Mouse (Mus musculus): ENCODE measurements around the gene Peli1.
A peak's percentile ranks its signal among the peaks of the same experiment; 100 is the strongest.

Peli1 gene

DNA sequence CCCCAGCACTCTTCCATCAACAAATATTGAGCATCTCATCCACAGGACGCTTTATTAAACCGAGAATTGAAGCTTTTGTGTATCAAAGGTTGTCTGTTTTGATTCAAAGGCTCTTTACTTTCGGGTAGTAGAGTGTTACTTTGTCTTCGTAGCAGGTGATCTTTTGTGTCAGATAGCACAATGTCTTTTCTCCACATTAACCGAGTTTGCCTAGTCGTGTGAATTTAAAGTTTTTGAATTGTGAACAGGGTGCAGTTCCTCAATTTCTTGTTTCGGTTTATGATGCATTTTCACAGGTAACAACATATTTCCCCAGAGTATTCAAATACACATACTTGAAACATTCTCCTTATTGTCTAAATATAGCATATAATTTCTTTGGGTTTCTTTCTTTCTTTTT, 1.5 kb downstream of the Peli1 start:
- DNase-seq (ENCODE audit: low read depth, low spot score), result peak; percentile 13

DNA sequence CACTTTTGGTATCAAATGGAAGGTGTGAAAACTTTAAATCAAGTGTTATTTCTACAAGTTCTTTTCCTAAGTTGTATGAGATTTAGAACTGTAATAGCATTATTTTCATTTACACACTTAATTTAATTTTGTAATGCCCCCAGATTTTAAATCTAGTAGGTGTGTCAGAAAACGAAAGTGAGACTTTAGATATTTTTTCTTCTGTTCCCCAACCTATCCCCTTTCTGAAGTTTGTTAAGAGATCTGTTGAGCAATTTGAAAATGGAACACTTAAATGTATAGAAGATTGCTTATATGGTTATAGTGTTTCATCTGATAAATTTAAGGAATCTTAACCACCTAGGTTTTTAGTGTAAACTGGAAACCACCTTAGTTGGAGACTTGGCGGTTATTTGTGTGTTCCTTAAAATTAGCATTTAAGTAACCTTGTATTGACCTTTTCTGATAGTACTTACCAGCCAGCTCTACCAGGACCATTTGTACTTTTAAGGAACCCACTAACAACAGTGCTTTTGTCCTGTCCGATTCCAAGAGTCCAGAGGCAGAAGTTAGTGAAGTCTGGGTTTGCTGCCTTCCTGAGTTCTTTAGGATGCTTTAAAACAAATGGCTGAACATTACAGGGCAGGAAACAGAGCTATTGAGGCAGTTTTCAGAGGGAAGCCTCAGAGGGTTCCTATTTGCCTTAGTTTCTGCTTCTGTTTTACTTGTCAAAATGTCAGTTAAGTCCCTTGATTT, 2.2 kb downstream of the Peli1 start:
- no peak for DNase-seq (ENCODE audit: low read depth, low spot score)

DNA sequence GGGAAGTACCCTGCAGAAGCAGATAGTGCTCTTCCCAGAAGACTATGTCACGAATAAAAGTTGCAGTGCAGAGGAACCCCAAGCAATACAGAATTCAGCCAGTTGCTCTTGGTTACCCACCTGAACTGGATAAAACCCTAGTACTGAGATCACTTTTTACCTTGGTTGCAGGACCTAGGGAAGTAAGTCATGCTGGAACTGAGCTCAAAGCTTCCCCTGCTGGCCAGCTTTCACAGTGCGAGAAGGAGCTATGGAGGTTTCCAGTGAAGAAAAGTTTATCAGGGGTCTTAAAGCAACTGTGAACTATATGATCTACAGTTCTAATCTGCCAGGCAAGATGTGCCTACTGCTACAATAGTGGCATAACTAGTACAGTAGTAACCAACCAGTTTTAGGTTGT, 5.5 kb downstream of the Peli1 start:
- no peak for DNase-seq (ENCODE audit: low read depth, low spot score)

DNA sequence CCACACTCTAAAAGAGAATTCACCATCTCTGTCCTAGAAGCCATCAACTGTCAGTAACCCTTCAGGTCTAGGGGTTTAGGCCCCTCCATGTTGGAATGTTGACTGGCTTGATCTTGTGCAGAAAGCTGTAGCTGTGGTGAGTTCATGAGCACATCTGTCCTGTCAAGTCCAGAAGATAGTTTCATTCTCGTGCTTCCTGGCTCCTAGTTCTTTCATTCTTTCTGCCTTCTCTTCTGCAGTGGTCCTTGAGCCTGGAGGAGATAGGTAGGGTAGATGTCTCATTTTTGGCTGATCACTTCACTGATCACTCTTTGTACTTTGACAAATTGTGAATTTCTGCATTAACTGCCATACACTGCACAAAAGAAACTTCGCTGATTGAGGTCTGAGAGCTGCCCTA, 7.4 kb downstream of the Peli1 start:
- DNase-seq (ENCODE audit: low read depth, low spot score), result no peak

DNA sequence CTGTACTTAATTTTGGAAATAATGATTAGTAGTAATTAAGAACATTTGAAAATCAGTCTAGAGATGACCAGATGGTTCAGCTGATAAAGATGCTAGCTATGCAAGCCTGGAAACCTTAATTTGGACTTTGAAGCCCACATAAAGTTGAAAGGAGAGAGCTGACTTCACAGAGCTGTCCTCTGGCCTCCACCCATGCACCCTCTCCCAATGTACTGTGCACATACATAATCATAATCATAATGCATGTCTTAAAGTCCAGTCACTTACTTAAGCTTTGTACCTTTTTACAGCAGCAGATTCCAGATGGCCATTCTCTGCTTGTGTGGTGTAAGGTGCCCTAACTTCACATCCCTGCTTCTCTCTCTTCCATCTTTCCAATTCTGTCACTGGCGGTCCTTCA, 9.6 kb downstream of the Peli1 start:
- no peak for DNase-seq (ENCODE audit: low read depth, low spot score)

GRCm38 (mm10) chr11:21101286-21101685, 10.2 kb downstream of the Peli1 start:
- DNase-seq (ENCODE audit: low read depth, low spot score), result no peak

DNA sequence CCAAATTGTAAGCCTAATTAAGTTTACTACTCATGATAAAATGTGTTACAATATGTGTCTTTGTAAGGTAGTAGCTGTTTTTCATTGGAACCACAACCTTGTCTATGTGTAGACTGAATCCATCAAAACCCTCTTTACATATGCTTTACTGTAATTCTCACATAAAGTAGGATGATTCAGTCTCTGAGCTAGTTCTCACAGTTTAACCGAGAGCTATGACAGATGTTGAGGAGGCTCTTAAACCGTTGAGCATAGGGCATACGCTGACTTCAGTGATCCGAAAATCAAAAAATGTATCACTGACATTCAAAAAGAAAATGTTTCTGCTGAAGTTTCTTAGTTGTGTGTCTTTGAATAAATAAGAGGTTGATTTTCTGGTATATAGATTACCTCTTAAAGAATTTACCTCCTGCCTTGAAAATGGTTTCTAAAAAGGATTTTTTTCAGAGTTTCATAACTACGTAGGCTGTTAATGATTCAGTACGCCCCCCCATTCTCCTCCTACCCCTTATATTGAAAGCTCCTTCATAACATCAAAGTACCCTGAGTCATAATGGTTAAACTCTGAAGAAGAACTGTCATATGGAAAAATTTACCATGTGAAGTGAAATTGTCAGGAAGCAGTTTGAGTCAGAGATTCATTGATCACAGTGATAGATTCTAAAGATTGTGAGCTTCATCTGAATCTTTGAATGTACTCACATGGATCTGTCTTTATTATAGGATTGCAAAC, 11.3 kb downstream of the Peli1 start:
- DNase-seq (ENCODE audit: low read depth, low spot score), result no peak

- no peak for DNase-seq (ENCODE audit: low read depth, low spot score)
These were observed 12.1 kb downstream of the Peli1 start for GRCm38 (mm10) chr11:21103186-21103585.

GRCm38 (mm10) chr11:21105393-21105792, 14.3 kb downstream of the Peli1 start:
- no peak for DNase-seq (ENCODE audit: low read depth, low spot score)

- no peak for DNase-seq (ENCODE audit: low read depth, low spot score)
These were observed 16.0 kb downstream of the Peli1 start for GRCm38 (mm10) chr11:21107120-21107519.

DNA sequence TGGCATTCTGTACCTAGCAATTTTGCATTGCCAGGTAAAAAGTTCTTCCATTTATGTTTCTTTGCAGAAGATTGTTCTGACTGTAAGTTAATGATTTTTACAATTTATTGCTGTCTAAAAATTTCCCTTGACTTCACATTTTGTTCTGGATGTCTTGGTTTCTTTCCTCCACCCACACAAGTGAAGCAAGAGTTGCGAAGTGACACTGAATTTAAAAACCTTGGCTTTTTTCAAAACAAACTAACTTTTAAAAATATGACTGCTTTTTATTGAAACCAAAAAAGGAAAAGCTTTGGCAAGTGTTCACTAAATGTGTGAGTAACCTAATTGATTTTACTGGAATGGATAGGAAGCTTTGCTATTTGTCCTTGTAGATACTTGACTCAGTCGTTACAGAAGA, 18.2 kb downstream of the Peli1 start:
- no peak for DNase-seq (ENCODE audit: low read depth, low spot score)

DNA sequence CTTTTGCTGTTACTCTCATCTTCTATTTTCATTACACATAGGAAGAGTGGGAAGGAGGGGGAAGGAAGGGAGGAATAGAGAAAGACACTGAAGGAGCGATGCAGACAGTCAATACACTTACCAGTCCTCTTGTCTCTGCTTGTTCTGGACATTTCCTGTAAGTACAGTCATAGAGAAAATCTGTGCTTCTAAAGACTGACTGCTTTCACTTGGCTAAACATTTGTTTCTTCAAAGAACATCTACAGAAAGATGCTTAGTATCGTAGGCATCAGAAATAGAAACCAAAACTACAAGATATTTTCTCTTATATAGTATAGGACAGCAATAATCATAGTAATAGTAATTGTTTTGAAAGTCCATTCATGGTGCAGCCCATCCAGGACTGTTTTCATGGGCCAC, 23.4 kb downstream of the Peli1 start:
- DNase-seq (ENCODE audit: low read depth, low spot score), result no peak

DNA sequence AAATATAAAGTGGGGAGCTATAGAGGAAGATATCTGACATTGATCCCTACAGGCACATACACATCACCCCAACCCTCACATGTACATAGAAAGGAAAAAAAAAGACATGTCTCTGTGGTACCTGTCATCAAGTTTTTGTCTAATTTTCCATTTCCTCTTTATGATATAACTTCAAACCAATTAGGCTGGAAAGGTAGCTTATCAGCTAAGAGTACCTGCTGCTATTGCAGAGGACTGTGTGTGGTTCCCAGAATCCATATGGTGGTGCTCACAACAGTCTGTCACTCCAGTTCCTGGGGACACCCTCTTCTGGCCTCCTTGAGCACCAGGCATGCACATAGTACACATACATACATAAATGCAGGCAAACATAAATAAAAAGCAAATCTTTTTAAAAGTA, 24.7 kb downstream of the Peli1 start:
- DNase-seq (ENCODE audit: low read depth, low spot score), result no peak

- no peak for DNase-seq (ENCODE audit: low read depth, low spot score)
These were observed 25.7 kb downstream of the Peli1 start for GRCm38 (mm10) chr11:21116623-21117295.

DNA sequence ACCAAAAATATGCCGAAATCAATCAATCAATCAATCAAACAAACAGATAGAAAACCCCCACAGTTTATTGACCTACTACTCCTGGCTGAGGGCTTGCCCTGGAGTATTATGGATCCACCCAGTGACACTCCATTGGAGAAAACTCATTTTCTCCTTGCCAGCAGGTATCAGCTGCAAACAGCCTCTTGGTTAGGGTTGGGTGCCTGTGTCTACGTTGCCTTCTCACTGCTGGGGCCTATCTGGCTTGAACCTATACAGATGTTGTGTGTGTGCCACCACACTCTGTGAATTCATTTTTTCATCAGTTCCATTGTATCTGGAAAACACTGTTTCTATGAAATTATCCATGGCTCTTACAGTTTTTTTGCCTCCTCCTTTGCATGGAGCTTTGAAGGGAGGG, 30.6 kb downstream of the Peli1 start:
- no peak for DNase-seq (ENCODE audit: low read depth, low spot score)

- no peak for DNase-seq (ENCODE audit: low read depth, low spot score)
These were observed 31.3 kb downstream of the Peli1 start for GRCm38 (mm10) chr11:21122399-21122798.

DNA sequence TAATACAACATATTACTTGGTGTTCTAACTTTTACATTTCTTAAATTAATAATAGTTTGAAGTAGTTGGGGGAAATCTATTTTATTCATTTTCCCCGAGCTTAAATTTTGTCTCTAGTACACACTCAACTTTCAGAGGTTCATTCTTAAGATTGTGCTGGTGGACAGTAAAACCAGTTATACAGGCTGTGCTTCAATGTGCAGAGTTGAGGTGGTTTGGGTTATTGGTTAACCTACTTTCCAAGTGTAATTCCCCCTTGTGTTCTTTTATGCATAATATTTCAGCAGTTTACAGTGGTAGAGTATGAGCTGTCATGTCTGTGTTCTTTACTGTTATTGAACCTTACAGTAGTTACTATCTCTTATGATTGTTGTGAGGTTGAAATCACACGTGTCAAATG, 40.6 kb downstream of the Peli1 start:
- no peak for DNase-seq (ENCODE audit: low read depth, low spot score)

DNA sequence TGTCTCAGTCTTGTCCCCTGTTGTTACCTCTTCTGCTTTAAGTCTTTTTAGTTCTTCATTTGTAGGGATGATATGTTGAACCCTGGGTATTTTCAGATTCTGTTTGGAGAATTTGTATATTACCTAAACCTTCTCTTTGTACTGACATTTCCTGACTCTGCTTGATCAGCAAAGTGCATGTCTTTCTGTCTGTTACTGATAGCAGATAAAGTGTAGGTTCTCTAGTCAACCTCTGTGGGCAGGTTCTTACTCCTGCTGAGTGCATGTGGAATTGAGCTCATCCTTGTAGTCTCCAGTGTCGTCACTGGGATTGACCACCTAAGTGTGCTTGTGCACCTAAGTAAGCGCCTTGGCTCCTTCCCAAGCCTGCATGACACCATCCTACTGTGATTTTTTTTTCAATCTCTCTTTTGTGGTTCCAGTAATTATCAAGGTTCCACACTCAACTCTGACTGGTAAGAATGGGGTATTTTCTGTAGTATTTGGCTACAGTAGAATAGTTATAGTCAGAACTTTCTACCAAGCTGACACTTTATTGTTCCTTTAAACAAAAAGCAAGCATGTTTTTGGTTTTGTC, 43.9 kb downstream of the Peli1 start:
- DNase-seq (ENCODE audit: low read depth, low spot score), result no peak

DNA sequence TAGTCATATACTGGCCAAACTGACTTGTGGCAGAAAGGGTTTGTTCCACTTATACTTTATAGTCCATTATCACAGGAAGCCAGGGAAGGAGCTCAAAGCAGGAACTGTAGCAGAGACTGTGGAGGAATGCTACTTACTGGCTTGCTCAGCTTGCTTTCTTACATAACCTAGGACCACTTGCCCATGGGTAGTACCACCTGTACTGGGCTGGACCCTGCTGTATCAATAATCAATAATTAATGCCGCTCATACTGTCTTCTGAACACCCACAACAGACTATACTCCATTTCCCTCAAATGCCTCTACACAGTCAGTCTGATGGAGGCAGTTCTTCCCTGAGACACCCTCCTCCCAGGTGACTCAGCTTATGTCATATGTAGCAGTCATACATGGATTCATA, 48.4 kb downstream of the Peli1 start:
- no peak for DNase-seq (ENCODE audit: low read depth, low spot score)

DNA sequence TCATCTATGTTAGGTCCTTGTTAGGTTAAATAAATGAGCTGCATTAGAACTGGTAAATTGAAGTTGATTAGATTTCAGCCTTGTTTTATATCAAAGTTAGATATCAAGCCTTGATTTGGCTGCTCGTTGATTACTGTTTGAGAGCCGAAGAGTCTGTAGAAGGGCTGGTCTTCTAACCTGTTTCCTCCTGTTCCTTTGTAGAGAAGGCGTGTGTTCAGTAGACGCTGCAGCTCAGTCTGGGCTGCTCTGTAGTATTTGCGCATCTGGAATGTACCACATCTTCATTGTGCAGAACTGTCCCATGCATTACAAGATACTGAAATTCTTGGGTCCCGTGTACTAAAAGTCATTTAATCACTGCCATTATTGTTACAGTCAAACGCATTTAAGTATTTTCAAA, 50.2 kb downstream of the Peli1 start:
- DNase-seq (ENCODE audit: low read depth, low spot score), result no peak

DNA sequence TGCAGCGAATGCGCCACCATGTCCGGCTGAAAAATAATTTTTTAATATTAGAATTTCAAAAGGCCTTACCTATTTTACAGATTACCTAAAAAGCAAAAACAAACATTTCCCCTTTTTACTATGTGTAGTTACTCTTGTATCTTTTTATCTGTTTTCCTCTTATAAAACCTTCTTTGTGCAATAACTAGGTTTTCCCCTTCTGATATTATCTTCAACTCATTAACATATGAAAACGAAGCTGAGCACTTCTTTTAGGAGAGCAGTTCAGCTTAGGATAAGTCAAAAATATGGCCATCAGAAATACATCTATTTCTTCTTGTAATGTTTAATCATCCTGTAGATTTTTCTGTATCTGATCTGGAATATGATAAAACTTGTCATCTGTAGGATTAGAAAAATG, 50.7 kb downstream of the Peli1 start:
- no peak for DNase-seq (ENCODE audit: low read depth, low spot score)

DNA sequence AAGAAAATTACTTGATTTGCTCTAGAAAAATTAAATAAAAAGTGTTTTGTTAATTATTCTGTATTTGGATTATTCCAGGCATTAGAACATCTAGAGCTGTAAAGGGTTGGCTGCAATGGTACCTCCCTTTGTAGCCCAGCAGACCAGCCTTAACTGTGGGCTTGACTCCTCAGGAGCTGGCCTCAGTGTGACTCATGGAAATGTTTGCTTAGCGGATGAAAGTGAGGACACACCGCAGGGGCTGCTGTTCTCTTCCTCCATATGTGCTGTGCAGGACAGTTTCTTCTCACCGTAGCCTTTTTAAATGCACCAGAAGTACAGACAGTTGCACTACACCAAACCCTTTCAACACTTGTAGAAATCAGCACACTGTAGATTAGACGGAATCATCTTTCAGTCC, 58.4 kb downstream of the Peli1 start:
- no peak for DNase-seq (ENCODE audit: low read depth, low spot score)

GRCm38 (mm10) chr11:21150316-21150715, 59.2 kb downstream of the Peli1 start:
- DNase-seq (ENCODE audit: low read depth, low spot score), result no peak

All from c-Kit-negative CD71-positive TER-119-positive erythroid progenitor cells, embryonic 14.5 days (primary cell).